Mouse (Mus musculus) right cerebral cortex, adult 18-20 months (tissue): Measurements from ENCODE around the gene Rin1.
A peak's percentile ranks its signal among the peaks of the same experiment; 100 is the strongest.

ENCODE experiments used
- DNase-seq: peaks from one replicate; pipeline ENCODE4 v3.0.0; 2022; ENCODE audit warnings: mixed read lengths

Rin1 gene

DNA sequence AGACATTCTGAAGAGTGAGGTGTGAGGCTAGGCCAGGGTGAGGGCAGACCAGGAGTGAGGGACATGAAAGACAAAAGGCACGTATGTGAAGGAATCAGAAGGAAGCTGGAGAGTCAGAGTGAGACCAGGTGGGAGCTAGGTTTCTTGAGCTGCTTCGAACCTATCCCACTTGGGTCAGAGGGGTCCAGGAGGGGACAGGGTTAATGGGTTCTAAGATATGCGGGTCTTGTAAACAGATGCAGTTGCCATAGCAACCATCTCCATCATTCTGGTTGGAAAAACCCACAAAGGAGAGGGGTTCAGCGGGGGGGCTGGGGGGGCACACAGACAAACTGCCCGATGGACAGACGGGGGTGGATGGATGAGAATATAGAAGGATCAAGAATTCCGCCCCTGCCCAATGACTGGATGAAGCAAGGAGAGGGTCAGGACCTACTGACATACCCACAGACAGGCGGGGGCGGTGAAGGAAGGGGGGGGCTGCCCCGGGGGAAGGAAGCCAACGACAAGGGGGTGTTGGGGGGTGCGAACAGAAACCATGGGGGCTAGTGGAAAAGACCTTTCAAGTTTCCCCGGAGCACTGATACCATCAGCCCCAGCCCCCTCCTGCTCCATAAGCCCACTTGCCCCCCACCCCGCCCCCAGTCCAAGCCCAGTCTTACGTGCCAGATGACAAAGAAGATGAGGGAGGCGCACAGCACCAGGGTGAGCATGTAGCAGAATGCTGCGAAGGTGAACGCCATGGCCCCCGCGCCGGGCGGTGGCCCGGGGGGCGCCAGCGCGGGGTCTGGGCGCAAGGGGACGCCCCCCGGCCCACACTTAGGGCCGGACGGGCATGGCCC, 47.5 kb downstream of the Rin1 start:
- no peak for DNase-seq

DNA sequence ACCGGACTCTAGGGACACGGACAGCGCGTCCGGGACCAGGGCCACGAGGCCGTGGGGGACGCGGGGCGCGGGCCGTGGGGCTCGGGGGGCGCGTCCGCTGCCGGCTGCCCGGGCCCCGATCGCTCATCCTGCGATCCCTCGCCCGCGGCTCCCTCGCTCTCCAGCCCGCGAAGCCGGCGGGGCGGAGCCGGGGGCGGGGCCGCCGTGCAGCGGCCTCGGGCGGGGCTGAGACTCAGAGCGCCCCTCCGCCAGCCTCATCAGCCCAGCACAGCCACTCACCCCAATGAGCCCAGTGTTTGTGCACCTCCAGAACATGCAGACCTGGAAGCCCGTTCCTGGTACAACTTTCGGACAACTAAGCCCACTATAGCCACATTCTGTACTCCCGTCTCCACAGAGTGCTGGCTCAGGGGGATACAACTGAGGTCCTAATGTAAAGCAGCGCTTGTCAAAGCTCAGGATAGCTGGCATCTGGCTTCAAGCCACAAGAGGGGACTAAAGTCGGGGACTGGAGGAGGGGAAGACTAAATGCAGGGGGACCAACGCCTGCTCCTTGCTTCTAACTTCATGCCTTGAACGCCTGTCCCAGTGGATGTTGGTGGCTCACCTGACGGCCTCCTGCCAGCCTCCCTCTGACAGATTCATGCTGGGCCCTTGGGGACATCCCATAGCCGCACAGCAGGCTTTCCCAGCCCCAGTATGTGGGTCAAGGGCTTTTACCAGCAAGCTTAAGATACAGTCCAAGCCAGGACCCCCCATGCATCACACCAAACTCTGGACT, 48.3 kb downstream of the Rin1 start, which contains the start of gene Cnih2:
Gene Cnih2 (minus strand): TSS at position 159 of the 781 bp plus-strand sequence.
- DNase-seq = peak; percentile 82

- DNase-seq = no peak
Observed at GRCm38 (mm10) chr19:5106074-5106473, 55.8 kb downstream of the Rin1 start.
